13 mouse cellular contexts compared by ENCODE assay signal in the genomic region with DNA sequence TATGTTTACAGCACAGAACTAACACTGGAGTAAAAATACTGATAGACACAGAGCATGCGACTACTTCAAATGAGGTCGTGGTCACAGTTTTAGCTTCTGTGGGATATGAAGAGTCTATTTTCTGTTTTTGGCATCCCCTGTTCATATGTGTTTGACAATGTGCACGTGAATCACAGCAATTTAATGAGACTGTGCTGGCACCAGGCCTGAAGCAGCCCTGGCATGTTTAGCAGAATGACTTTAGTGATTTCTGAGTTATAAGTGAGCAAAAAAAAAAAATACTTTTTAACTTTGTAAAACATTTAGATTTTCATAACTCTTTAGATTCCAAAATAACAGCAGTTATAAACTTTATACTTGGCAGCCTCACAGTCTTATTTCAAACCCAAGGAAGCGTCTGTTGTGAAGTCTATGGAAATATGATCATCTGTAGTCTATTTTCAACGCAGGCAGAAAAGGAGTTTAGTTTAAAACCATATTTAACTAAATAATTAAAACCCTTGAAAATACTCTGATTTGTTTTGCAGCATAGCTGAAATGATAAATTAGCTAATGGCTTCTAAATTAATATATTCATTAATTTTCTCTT.
DNase-seq lines count a peak whose midpoint lies in the region; ATAC-seq lines count a peak whose summit lies in the region.
"Had no signal": no experiment of that assay in that cellular context is flagged by ENCODE, and none has a peak within 500 bp of the region (broad histone marks: within the 10 kb centered on the region; RNA-seq: fewer than 3 reads in every experiment).

No protein-coding gene starts in this region.

- ATAC-seq in embryonic facial prominence, embryonic 14.5 days (ENCODE audit: low read depth) = no peak
- ATAC-seq in lung, embryonic 15.5 days (ENCODE audit: borderline replicate concordance, extremely low read depth, low FRiP score, low TSS enrichment) = 0 out of 2 replicates have a peak, but pooled peaks have one; percentile 39
- ATAC-seq in kidney, embryonic 16.5 days (ENCODE audit: low FRiP score, low TSS enrichment) = no peak

- intact Hi-C loops in left cerebral cortex, postnatal 25 days (cut with DNase I) = no loop called here
- intact Hi-C loops in heart, postnatal 14 days (cut with DNase I) = no loop called here
- intact Hi-C loops in heart, postnatal 10 days (cut with DNase I) = no loop called here

- no peak overlapping the region for H3K4me3 ChIP-seq in embryonic facial prominence, embryonic 14.5 days (ENCODE audit: low read depth, low read length)
- no peak overlapping the region for H3K4me3 ChIP-seq in embryonic facial prominence, embryonic 10.5 days
- H3K4me3 ChIP-seq in lung, embryonic 15.5 days = no peak overlapping the region
- no peak overlapping the region for H3K4me3 ChIP-seq in kidney, embryonic 16.5 days (ENCODE audit: low read length)

- no peak overlapping the region for H3K27ac ChIP-seq in embryonic facial prominence, embryonic 14.5 days (replicated peaks; ENCODE audit: low read depth, low read length)
- H3K27ac ChIP-seq in embryonic facial prominence, embryonic 10.5 days (replicated peaks) = no peak overlapping the region
- no peak overlapping the region for H3K27ac ChIP-seq in lung, embryonic 15.5 days
- no peak overlapping the region for H3K27ac ChIP-seq in kidney, embryonic 16.5 days (ENCODE audit: low read length)

- peak; percentile 6 for DNase-seq in embryonic facial prominence, embryonic 14.5 days (ENCODE audit: low spot score)
- no peak for DNase-seq in embryonic facial prominence, embryonic 10.5 days (ENCODE audit: low spot score)
- no peak for DNase-seq in lung, adult 18-20 months
- DNase-seq in left cerebral cortex, postnatal 25 days (ENCODE audit: low spot score in 2 of 2) = peak; percentile 24 to 64
- no peak for DNase-seq in heart, postnatal 14 days
- DNase-seq in heart, postnatal 10 days = no peak
- DNase-seq: adrenal gland, postnatal 10 days; cerebellum, adult 9-11 months; heart, postnatal 4 days had no signal

- H3K36me3 ChIP-seq in embryonic facial prominence, embryonic 14.5 days (ENCODE audit: control insufficient read depth, insufficient read depth, low read length) = no peaks in the 10 kb centered on the region
- no peaks in the 10 kb centered on the region for H3K36me3 ChIP-seq in embryonic facial prominence, embryonic 10.5 days (replicated peaks)
- H3K36me3 ChIP-seq in lung, embryonic 15.5 days = no peaks in the 10 kb centered on the region
- no peaks in the 10 kb centered on the region for H3K36me3 ChIP-seq in kidney, embryonic 16.5 days (ENCODE audit: insufficient read depth, low read length)

- WGBS in embryonic facial prominence, embryonic 14.5 days = 63% methylated on average over 5 of the region's 5 CpGs
- WGBS in embryonic facial prominence, embryonic 10.5 days = 87% methylated on average over 5 of the region's 5 CpGs
- 37% methylated on average over 5 of the region's 5 CpGs for WGBS in lung, embryonic 15.5 days
- WGBS in kidney, embryonic 16.5 days = 80% methylated on average over 5 of the region's 5 CpGs

- H3K9me3 ChIP-seq in embryonic facial prominence, embryonic 14.5 days (ENCODE audit: control insufficient read depth, low read length) = no peaks in the 10 kb centered on the region
- no peaks in the 10 kb centered on the region for H3K9me3 ChIP-seq in embryonic facial prominence, embryonic 10.5 days
- H3K9me3 ChIP-seq in lung, embryonic 15.5 days = no peaks in the 10 kb centered on the region
- no peaks in the 10 kb centered on the region for H3K9me3 ChIP-seq in kidney, embryonic 16.5 days (ENCODE audit: low read length)

- no peaks in the 10 kb centered on the region for H3K27me3 ChIP-seq in embryonic facial prominence, embryonic 14.5 days (replicated peaks; ENCODE audit: control insufficient read depth, insufficient read depth, low read length)
- no peaks in the 10 kb centered on the region for H3K27me3 ChIP-seq in embryonic facial prominence, embryonic 10.5 days (replicated peaks; ENCODE audit: low read depth, poor library complexity, severe bottlenecking)
- H3K27me3 ChIP-seq in lung, embryonic 15.5 days = no peaks in the 10 kb centered on the region
- H3K27me3 ChIP-seq in kidney, embryonic 16.5 days (ENCODE audit: insufficient read depth, low read length) = no peaks in the 10 kb centered on the region
- H3K27me3 ChIP-seq: CH12.LX had no signal

- H3K4me1 ChIP-seq in embryonic facial prominence, embryonic 14.5 days (ENCODE audit: control insufficient read depth, insufficient read depth, low read length) = no peaks in the 10 kb centered on the region
- H3K4me1 ChIP-seq in embryonic facial prominence, embryonic 10.5 days = no peaks in the 10 kb centered on the region
- no peaks in the 10 kb centered on the region for H3K4me1 ChIP-seq in lung, embryonic 15.5 days
- H3K4me1 ChIP-seq in kidney, embryonic 16.5 days (ENCODE audit: insufficient read depth, low read length) = no peaks in the 10 kb centered on the region

- H3K9ac ChIP-seq in embryonic facial prominence, embryonic 14.5 days (ENCODE audit: low read depth, low read length) = no peak overlapping the region
- no peak overlapping the region for H3K9ac ChIP-seq in lung, embryonic 15.5 days
- H3K9ac ChIP-seq in kidney, embryonic 16.5 days (replicated peaks; ENCODE audit: low read length) = no peak overlapping the region

- no peak overlapping the region for H3K4me2 ChIP-seq in embryonic facial prominence, embryonic 14.5 days (ENCODE audit: low read depth, low read length)
- no peak overlapping the region for H3K4me2 ChIP-seq in lung, embryonic 15.5 days
- H3K4me2 ChIP-seq in kidney, embryonic 16.5 days (replicated peaks; ENCODE audit: low read depth, low read length) = no peak overlapping the region
- H3K4me2 ChIP-seq: heart, embryonic 11.5 days had no signal

Comparison
In these comparisons a context has a peak if more than half of its experiments do, and no peak if none do; other contexts are left out.
1. DNase-seq: peak in embryonic facial prominence, embryonic 14.5 days (single experiment) and left cerebral cortex, postnatal 25 days (2 of 2); none in embryonic facial prominence, embryonic 10.5 days (single experiment), lung, adult 18-20 months (0 of 2), heart, postnatal 14 days (0 of 2) and heart, postnatal 10 days (0 of 2).